Mouse (Mus musculus): ENCODE measurements around the gene Cd101.

GRCm38 (mm10) chr3:100993158-100993557, 36.2 kb downstream of the Cd101 start:
- TF ChIP-seq CTCF (IDR thresholded peaks at IDR 0.05; ENCODE audit: extremely low read depth, insufficient read depth, low read length) (no peak), POLR2A (IDR thresholded peaks at IDR 0.05; ENCODE audit: extremely low read depth, insufficient read depth, low read length) (no peak)
